Mouse (Mus musculus) ES-Bruce4 (cell line): ENCODE measurements around the gene Itih5.

Experiments used
- CTCF ChIP-seq: IDR thresholded peaks from one replicate; pipeline ENCODE4 v1.8.1; 2011; ENCODE audit warnings: low read depth, low read length
- EP300 ChIP-seq: IDR thresholded peaks from 2 replicates; pipeline ENCODE4 v1.6.1; 2011; ENCODE audit warnings: low read depth, low read length; ENCODE audit not compliant: insufficient read depth

GRCm38 (mm10) chr2:10288881-10289280 is 135.5 kb downstream of the Itih5 start:
- TF ChIP-seq CTCF = no peak
- no peak for TF ChIP-seq EP300
